Mouse (Mus musculus) adrenal gland, adult (tissue): ENCODE measurements at regions not wholly inside any gene's neighbourhood (a gene's known extent, or its start where the extent isn't known, plus 50 kb on each side); places are given as distances from the start of the nearest gene placed in this dataset.

Source experiments
- DNase-seq, 2 experiments: peaks; one replicate each; pipeline ENCODE4 v3.0.0; 2022 to 2023; ENCODE audit warnings: low spot score in 1 of 2; ENCODE audit not compliant: inconsistent age in 2 of 2

DNA sequence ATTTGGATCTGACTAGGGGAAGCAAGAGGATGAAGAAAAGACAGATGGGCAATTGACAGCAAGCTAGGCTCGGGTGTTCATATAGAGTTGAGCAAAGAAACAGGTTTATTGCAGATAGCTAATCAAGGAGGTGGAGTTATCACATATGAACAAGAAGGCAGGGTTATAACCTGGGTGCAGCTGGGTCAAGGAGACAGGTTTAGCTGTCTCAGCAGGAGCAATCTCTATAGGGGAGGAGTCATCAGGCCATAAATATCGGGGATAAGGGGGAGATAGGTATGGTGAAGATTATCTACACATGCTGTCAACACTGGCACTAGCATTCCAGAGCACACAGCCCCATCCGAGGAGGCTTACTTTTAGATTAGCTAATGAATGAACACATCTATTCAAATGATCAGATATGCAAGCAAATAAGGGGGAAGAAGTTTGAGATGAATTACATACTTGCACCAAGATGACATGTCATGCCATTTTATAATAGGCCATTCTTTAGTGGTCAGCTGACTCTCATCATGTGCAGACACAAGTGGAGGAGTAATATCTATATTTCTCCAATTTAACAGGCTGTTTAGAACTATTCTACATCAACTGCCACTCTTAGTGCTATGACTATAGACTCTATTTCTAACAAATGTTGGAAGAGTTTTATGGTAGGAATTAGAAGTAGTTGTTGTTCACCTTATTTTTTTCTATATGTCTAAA lies 76.9 kb downstream of the Lhx9 start:
- DNase-seq: no peak

DNA sequence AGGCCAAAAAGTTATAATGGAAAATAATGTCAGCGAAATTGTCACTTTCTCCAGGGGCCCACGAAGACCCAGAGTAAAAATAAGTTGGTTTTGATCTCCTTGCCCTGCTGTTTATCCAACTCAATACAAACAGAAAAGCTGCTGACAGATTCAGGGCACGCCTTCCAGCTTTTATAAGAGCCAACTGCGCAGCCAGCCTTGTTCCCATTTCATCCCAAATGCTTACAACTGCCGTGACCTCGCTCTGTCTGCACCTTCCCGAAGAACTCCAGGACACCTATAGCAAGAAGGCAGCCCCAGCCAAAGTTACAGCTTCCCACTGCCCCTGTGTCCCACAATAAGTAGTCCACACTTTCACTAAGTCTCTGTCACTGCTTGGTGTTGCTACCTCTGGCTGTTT lies 85.5 kb downstream of the Lhx9 start:
- DNase-seq: no peak

GRCm38 (mm10) chr1:138757777-138758176 lies 90.6 kb downstream of the Lhx9 start:
- no peak for DNase-seq

DNA sequence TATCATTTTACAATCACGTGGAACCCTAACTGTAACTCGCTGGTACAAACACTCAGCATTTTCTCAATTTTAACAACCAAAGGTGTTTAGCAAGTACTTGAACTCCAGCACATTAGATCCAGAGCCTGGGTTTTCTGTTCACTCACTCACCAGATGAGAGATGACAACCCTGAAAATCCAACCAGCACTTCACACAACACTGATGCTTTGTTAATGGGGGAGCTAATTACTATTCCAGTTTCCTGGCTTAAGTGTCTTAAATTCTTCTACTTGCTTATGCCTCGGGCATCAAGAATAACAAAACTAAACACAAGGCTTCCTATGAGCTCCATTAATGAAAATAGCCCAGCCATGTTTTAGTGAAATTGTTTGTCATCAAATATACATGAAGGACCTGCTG lies 113.4 kb upstream of the Nek7 start:
- no peak for DNase-seq

GRCm38 (mm10) chr1:138731008-138731407 lies 111.1 kb upstream of the Nek7 start:
- DNase-seq: no peak

DNA sequence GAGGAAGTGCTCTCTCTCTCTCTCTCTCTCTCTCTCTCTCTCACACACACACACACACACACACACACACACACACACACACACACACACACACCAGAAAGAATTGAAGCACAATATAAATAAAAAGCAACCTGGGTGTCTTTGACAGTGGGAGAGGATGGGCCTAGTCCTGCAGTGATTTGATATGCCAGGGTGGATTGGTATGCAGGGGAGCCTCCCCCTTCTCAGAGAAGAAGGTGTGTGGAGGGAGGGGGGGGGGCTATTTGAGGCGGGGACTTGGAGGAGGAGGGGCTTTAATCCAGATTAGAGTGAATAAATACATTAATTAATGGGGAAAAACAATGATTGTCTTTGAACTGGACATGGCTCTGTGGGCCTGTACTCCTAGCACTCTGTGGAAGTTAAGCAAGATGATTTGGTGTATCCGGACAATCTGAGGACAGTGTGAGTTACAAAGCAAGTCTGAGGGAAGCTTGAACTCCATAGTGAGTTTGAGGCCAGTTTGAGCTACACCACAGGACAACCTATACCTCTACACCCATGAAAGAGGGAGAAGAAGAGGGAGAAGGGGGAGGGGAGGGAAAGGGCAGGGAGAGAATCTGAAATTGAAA lies 109.3 kb upstream of the Nek7 start:
- DNase-seq: no peak

DNA sequence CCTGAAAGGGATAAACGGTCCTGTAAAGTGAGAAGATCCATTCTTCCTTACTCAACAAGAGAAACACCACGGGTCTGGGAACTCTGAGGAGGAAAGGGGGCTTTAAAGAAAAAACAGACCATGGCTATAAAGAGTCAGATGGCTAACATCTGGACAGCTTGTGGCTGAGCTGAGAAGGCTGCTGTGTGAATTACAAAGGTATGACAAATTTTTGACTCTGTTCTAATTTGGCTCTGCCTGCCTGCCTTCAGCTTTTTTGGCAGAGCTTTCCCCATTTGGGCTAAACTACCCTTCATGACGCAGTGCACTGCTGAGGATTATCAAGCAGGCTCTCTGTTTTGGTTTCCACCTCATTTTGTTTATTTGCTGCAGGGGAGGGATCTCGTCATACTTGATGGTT lies 100.8 kb upstream of the Nek7 start:
- DNase-seq: no peak

DNA sequence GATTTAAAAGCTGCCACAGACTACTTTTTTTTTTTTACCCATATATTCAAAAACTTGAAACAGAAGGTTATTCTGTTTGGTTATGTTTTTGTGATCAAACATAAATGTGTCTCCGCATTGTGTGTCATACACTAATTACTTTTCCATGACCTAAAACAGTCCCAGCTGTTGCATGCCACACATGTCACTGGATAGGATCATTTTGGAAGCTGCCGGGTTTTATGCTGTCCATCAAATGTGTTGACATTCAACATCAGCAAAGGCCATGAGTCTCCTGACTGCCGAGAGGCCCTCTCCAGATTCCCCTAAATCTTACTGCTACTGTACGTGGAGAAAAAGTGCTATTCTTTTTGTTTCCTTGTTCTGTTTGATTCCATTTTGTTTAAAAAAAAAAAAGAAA lies 99.4 kb upstream of the Nek7 start:
- no peak for DNase-seq

GRCm38 (mm10) chr1:138716991-138717390 lies 97.0 kb upstream of the Nek7 start:
- no peak for DNase-seq

DNA sequence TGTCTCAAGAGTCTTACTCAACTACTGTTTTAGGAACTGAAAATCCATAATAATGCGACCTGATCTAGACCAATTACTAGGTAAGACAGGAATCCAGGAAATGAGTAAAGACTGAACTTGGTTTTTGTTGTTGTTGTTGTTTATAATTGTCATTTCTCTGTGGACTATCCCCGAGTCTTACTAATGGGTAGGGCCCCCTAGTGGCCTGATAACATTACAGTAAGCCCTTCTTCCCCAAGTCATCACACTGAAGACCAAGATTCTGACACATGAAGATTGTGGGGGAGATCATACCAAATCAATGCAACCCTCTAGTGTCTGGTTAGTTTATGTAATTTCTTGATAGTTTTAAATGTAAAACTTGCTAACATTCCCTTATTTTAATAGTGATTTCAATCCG lies 95.2 kb upstream of the Nek7 start:
- peak in 1 of 2 experiments; percentile 33 for DNase-seq

DNA sequence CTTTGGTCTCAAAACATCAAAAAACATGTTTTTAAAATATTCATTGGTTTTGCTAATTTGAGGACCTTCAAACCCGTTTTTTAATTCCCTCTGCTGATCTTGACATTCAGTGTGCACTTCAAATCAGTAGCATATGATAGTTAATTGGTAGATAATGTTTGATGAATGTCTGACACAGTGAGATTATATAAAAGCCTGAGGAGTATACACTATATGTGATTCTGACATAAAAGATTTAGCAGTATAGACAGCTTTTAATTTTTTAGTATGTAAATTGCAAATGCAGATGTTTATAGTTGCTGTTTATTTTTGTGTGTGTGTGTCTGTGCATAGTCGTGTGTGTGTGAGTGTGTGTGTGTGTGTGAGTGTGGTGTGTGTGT lies 89.3 kb upstream of the Nek7 start:
- no peak for DNase-seq

- DNase-seq: no peak
Observed at GRCm38 (mm10) chr1:138708507-138709228, 88.7 kb upstream of the Nek7 start.

- DNase-seq: no peak
Observed at GRCm38 (mm10) chr1:138707913-138708312, 88.0 kb upstream of the Nek7 start.

GRCm38 (mm10) chr1:138703291-138703690 lies 83.3 kb upstream of the Nek7 start:
- DNase-seq: no peak

- no peak for DNase-seq
Observed at GRCm38 (mm10) chr1:138689234-138689633, 69.3 kb upstream of the Nek7 start.

GRCm38 (mm10) chr1:138686746-138687145 lies 66.8 kb upstream of the Nek7 start:
- peak; percentile 41 to 77 for DNase-seq

DNA sequence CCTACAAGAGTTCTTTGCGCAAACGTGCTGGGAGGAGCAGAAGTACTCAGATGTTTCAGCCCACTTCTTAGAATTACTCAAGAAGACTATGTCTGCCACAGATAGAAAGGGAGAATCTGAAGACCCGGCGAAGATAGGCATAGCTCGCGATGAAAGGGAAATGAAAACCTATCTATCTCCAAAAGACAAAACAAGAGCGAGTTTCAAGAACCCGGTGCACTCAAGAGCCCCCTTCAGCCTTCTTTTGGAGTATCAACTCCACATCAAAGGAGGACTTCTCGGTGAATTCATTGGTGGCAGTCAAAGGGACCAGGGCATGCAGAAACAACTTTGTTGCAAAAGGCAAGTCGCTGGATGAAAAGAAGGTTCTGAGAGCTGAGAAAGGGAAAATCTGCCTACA lies 63.8 kb upstream of the Nek7 start:
- no peak for DNase-seq

DNA sequence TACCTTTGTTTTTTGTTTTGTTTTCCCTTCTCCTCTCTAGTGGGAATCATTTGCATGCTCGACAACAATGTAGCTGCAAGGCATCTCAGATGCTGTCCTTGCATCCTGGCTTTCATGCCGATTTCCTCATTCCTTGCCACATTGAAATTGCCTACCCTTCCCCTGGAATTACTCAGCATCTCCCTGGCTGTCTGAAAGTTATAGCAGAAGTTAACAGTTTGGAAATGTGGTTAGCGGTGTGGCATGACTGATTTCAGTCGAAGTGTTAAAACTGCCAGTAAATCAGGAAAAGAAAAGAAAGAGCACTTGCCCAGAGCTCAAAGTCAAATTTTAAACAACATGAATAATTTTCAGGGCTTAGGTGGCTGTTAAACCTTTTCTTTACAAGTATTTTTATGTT lies 62.0 kb upstream of the Nek7 start:
- DNase-seq: no peak

- DNase-seq: no peak
Observed at GRCm38 (mm10) chr1:138674199-138674598, 54.3 kb upstream of the Nek7 start.
